Mouse (Mus musculus): ENCODE data around the gene Slc25a42. TPM values are rescaled to one million over a fixed set of nuclear protein-coding genes. Genes with fewer than 3 reads are reported as not detected.
A peak's percentile ranks its signal among the peaks of the same experiment; 100 is the strongest.

Slc25a42 gene
- polyA plus RNA-seq, 1 experiment from 2014 or later: 10.2 TPM

GRCm38 (mm10) chr8:70137890-70138289 lies 74.2 kb downstream of the Slc25a42 start:
- Histone ChIP-seq H3K27me3 (no peaks in the 10 kb centered on the region), H3K9ac (no peak overlapping the region), H3K4me2 (peak overlapping the region; percentile 74), H3K4me1 (replicated peaks) (peaks cover 26% of the 10 kb centered on the region), H3K4me3 (peak overlapping the region; percentile 82), H3K9me3 (no peaks in the 10 kb centered on the region), H3K36me3 (peaks cover 34% of the 10 kb centered on the region), H3K27ac (replicated peaks) (no peak overlapping the region)
- WGBS: 81% methylated on average over 4 of the region's 4 CpGs
- no peak for ATAC-seq (ENCODE audit: low FRiP score, low read depth)

DNA sequence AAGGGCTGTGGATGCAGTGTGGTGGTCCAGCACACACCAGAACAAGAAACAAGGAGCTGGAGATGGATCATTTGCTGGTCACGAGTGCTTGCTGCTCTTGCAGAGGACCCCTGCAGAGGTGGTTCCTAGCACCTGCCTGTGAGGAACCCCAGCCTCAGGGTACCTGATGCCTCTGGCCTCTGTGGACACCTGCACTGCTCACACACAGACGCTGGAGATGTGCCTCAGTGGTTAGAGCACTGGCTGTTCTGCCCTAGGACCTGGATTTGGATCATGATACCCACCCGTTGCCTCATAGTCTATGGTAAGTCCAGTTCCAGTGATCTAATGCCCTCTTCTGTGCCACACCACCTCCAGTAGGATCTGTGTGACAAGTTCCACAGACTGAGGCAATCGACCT lies 75.5 kb downstream of the Slc25a42 start:
- no peak overlapping the region for H3K4me3 ChIP-seq
- no peaks in the 10 kb centered on the region for H3K9me3 ChIP-seq
- H3K36me3 ChIP-seq: peaks cover 24% of the 10 kb centered on the region
- no peak overlapping the region for H3K4me2 ChIP-seq
- no peak for ATAC-seq (ENCODE audit: low FRiP score, low read depth)
- no peak overlapping the region for H3K9ac ChIP-seq
- H3K27me3 ChIP-seq: no peaks in the 10 kb centered on the region
- peaks cover 34% of the 10 kb centered on the region for H3K4me1 ChIP-seq (replicated peaks)
- WGBS: 85% methylated on average over 4 of the region's 4 CpGs
- no peak overlapping the region for H3K27ac ChIP-seq (replicated peaks)

- Histone ChIP-seq H3K4me2 (no peak overlapping the region), H3K4me1 (replicated peaks) (peaks cover 29% of the 10 kb centered on the region), H3K27ac (replicated peaks) (no peak overlapping the region), H3K9ac (no peak overlapping the region), H3K4me3 (no peak overlapping the region), H3K36me3 (peaks cover 24% of the 10 kb centered on the region), H3K9me3 (no peaks in the 10 kb centered on the region), H3K27me3 (no peaks in the 10 kb centered on the region)
- 95% methylated on average over 9 of the region's 9 CpGs for WGBS
- no peak for ATAC-seq (ENCODE audit: low FRiP score, low read depth)
Measured at GRCm38 (mm10) chr8:70134931-70135330, 77.2 kb downstream of the Slc25a42 start.

Other genes starting within 250 kb of the Slc25a42 start
- 31.7 and 33.1 TPM in 2 replicates for gene Gatad2a, start 215.9 kb downstream of the Slc25a42 start, polyA plus RNA-seq (2015; fragmentation: Nextera tagmentation; extraction: Ambion mirVana)
- gene Mau2, start 169.6 kb downstream of the Slc25a42 start, polyA plus RNA-seq (2015; fragmentation: Nextera tagmentation; extraction: Ambion mirVana): 71.7 and 72.2 TPM in 2 replicates
- gene Sugp1, start 169.5 kb downstream of the Slc25a42 start, polyA plus RNA-seq (2015; fragmentation: Nextera tagmentation; extraction: Ambion mirVana): 55.5 and 57.6 TPM in 2 replicates
- 0.97 and 2.8 TPM in 2 replicates for gene Tm6sf2, start 139.4 kb downstream of the Slc25a42 start, polyA plus RNA-seq (2015; fragmentation: Nextera tagmentation; extraction: Ambion mirVana)
- 0.87 and 1.3 TPM in 2 replicates for gene Hapln4, start 128.8 kb downstream of the Slc25a42 start, polyA plus RNA-seq (2015; fragmentation: Nextera tagmentation; extraction: Ambion mirVana)
- gene Ncan, start 91.4 kb downstream of the Slc25a42 start, polyA plus RNA-seq (2015; fragmentation: Nextera tagmentation; extraction: Ambion mirVana): 165 and 193 TPM in 2 replicates
- 38.3 and 42.8 TPM in 2 replicates for gene Nr2c2ap, start 81.0 kb downstream of the Slc25a42 start, polyA plus RNA-seq (2015; fragmentation: Nextera tagmentation; extraction: Ambion mirVana)
- gene Rfxank, start 73.2 kb downstream of the Slc25a42 start, polyA plus RNA-seq (2015; fragmentation: Nextera tagmentation; extraction: Ambion mirVana): 13.0 and 13.6 TPM in 2 replicates
- 54.6 and 55.1 TPM in 2 replicates for gene Borcs8, start 72.8 kb downstream of the Slc25a42 start, polyA plus RNA-seq (2015; fragmentation: Nextera tagmentation; extraction: Ambion mirVana)
- gene Mef2b, start 72.6 kb downstream of the Slc25a42 start, polyA plus RNA-seq (2015; fragmentation: Nextera tagmentation; extraction: Ambion mirVana): 0.48 and 0.80 TPM in 2 replicates
- 47.3 and 53.1 TPM in 2 replicates for gene Tmem161a, start 39.9 kb downstream of the Slc25a42 start, polyA plus RNA-seq (2015; fragmentation: Nextera tagmentation; extraction: Ambion mirVana)
- 89.2 and 90.9 TPM in 2 replicates for gene Sugp2, start 21.9 kb upstream of the Slc25a42 start, polyA plus RNA-seq (2015; fragmentation: Nextera tagmentation; extraction: Ambion mirVana)
- gene Armc6, start 22.2 kb upstream of the Slc25a42 start, polyA plus RNA-seq (2015; fragmentation: Nextera tagmentation; extraction: Ambion mirVana): 107 and 114 TPM in 2 replicates
- gene Homer3, start 70.5 kb upstream of the Slc25a42 start, polyA plus RNA-seq (2015; fragmentation: Nextera tagmentation; extraction: Ambion mirVana): 30.8 and 36.5 TPM in 2 replicates
- gene Ddx49, start 90.2 kb upstream of the Slc25a42 start, polyA plus RNA-seq (2015; fragmentation: Nextera tagmentation; extraction: Ambion mirVana): 44.2 and 46.3 TPM in 2 replicates
- 291 and 295 TPM in 2 replicates for gene Cope, start 90.2 kb upstream of the Slc25a42 start, polyA plus RNA-seq (2015; fragmentation: Nextera tagmentation; extraction: Ambion mirVana)
- gene Cers1, start 103.5 kb upstream of the Slc25a42 start, polyA plus RNA-seq (2015; fragmentation: Nextera tagmentation; extraction: Ambion mirVana): 37.8 and 43.2 TPM in 2 replicates
- gene Gdf1, start 117.5 kb upstream of the Slc25a42 start, polyA plus RNA-seq (2015; fragmentation: Nextera tagmentation; extraction: Ambion mirVana): 2.8 and 7.8 TPM in 2 replicates
- gene Upf1, start 141.0 kb upstream of the Slc25a42 start, polyA plus RNA-seq (2015; fragmentation: Nextera tagmentation; extraction: Ambion mirVana): 14.5 and 15.1 TPM in 2 replicates
- gene Comp, start 161.3 kb upstream of the Slc25a42 start, polyA plus RNA-seq (2015; fragmentation: Nextera tagmentation; extraction: Ambion mirVana): 0.27 and 0.47 TPM in 2 replicates
- gene Crtc1, start 227.3 kb upstream of the Slc25a42 start, polyA plus RNA-seq (2015; fragmentation: Nextera tagmentation; extraction: Ambion mirVana): 46.1 and 57.4 TPM in 2 replicates